Mouse (Mus musculus): ENCODE measurements around the gene Hoxd3. TPM values are rescaled to one million over a fixed set of nuclear protein-coding genes. Genes with fewer than 3 reads are reported as not detected.

Hoxd3 gene
- polyA plus RNA-seq, 1 experiment from 2014 or later = 0.08 TPM

GRCm38 (mm10) chr2:74682796-74683195, 28.9 kb upstream of the Hoxd3 start:
- Histone ChIP-seq H3K4me2 (ENCODE audit: low read depth, low read length, severe bottlenecking) (no peak overlapping the region), H3K9ac (ENCODE audit: low read length) (no peak overlapping the region), H3K27ac (ENCODE audit: low read depth, low read length) (no peak overlapping the region), H3K4me3 (ENCODE audit: low read depth, low read length) (peak overlapping the region; percentile 5; the same call in 1 of the 2 replicates), H3K36me3 (ENCODE audit: control insufficient read depth, insufficient read depth, low read length) (no peaks in the 10 kb centered on the region), H3K27me3 (ENCODE audit: control insufficient read depth, insufficient read depth, low read length) (peaks cover 97% of the 10 kb centered on the region), H3K4me1 (replicated peaks; ENCODE audit: control insufficient read depth, insufficient read depth, low read length) (peaks cover 5% of the 10 kb centered on the region; the same call in 1 of the 2 replicates), H3K9me3 (ENCODE audit: control insufficient read depth, low read length) (no peaks in the 10 kb centered on the region)
- WGBS = under 1% methylated on average over 49 of the region's 51 CpGs
- DNase-seq (ENCODE audit: low spot score) (peak; percentile 61), ATAC-seq (replicated peaks; ENCODE audit: low FRiP score) (no peak)

GRCm38 (mm10) chr2:74683471-74683951, 28.2 kb upstream of the Hoxd3 start:
- no peaks in the 10 kb centered on the region for H3K9me3 ChIP-seq (ENCODE audit: control insufficient read depth, low read length)
- no peak overlapping the region for H3K4me2 ChIP-seq (ENCODE audit: low read depth, low read length, severe bottlenecking)
- H3K36me3 ChIP-seq (ENCODE audit: control insufficient read depth, insufficient read depth, low read length) = no peaks in the 10 kb centered on the region
- peaks cover 5% of the 10 kb centered on the region; the same call in 1 of the 2 replicates for H3K4me1 ChIP-seq (replicated peaks; ENCODE audit: control insufficient read depth, insufficient read depth, low read length)
- WGBS = 0% methylated on average over 18 of the region's 18 CpGs
- H3K4me3 ChIP-seq (ENCODE audit: low read depth, low read length) = no peak overlapping the region
- ATAC-seq (replicated peaks; ENCODE audit: low FRiP score) (no peak), DNase-seq (ENCODE audit: low spot score) (peak; percentile 64)
- no peak overlapping the region for H3K27ac ChIP-seq (ENCODE audit: low read depth, low read length)
- H3K27me3 ChIP-seq (ENCODE audit: control insufficient read depth, insufficient read depth, low read length) = peaks cover 96% of the 10 kb centered on the region
- no peak overlapping the region for H3K9ac ChIP-seq (ENCODE audit: low read length)

GRCm38 (mm10) chr2:74684106-74684505, 27.6 kb upstream of the Hoxd3 start:
- no peak overlapping the region for H3K9ac ChIP-seq (ENCODE audit: low read length)
- H3K36me3 ChIP-seq (ENCODE audit: control insufficient read depth, insufficient read depth, low read length) = no peaks in the 10 kb centered on the region
- H3K4me1 ChIP-seq (replicated peaks; ENCODE audit: control insufficient read depth, insufficient read depth, low read length) = peaks cover 5% of the 10 kb centered on the region; the same call in 1 of the 2 replicates
- 1% methylated on average over 12 of the region's 12 CpGs for WGBS
- DNase-seq (ENCODE audit: low spot score) = peak; percentile 51
- no peak for ATAC-seq (replicated peaks; ENCODE audit: low FRiP score)
- H3K27me3 ChIP-seq (ENCODE audit: control insufficient read depth, insufficient read depth, low read length) = peaks cover 96% of the 10 kb centered on the region
- H3K27ac ChIP-seq (ENCODE audit: low read depth, low read length) = no peak overlapping the region
- H3K4me3 ChIP-seq (ENCODE audit: low read depth, low read length) = no peak overlapping the region
- no peak overlapping the region for H3K4me2 ChIP-seq (ENCODE audit: low read depth, low read length, severe bottlenecking)
- H3K9me3 ChIP-seq (ENCODE audit: control insufficient read depth, low read length) = no peaks in the 10 kb centered on the region

GRCm38 (mm10) chr2:74685059-74685603, 26.6 kb upstream of the Hoxd3 start:
- Histone ChIP-seq H3K4me2 (ENCODE audit: low read depth, low read length, severe bottlenecking) (no peak overlapping the region), H3K27me3 (ENCODE audit: control insufficient read depth, insufficient read depth, low read length) (peaks cover 96% of the 10 kb centered on the region), H3K27ac (ENCODE audit: low read depth, low read length) (no peak overlapping the region), H3K9ac (ENCODE audit: low read length) (no peak overlapping the region), H3K36me3 (ENCODE audit: control insufficient read depth, insufficient read depth, low read length) (no peaks in the 10 kb centered on the region), H3K4me1 (replicated peaks; ENCODE audit: control insufficient read depth, insufficient read depth, low read length) (peaks cover 5% of the 10 kb centered on the region; the same call in 1 of the 2 replicates), H3K9me3 (ENCODE audit: control insufficient read depth, low read length) (no peaks in the 10 kb centered on the region), H3K4me3 (ENCODE audit: low read depth, low read length) (no peak overlapping the region)
- ATAC-seq (replicated peaks; ENCODE audit: low FRiP score) (no peak), DNase-seq (ENCODE audit: low spot score) (peak; percentile 37)
- WGBS = 12% methylated on average over 4 of the region's 4 CpGs

GRCm38 (mm10) chr2:74686301-74686987, 25.3 kb upstream of the Hoxd3 start:
- 4% methylated on average over 17 of the region's 17 CpGs for WGBS
- Histone ChIP-seq H3K4me3 (ENCODE audit: low read depth, low read length) (no peak overlapping the region), H3K36me3 (ENCODE audit: control insufficient read depth, insufficient read depth, low read length) (no peaks in the 10 kb centered on the region), H3K4me2 (ENCODE audit: low read depth, low read length, severe bottlenecking) (no peak overlapping the region), H3K9ac (ENCODE audit: low read length) (no peak overlapping the region), H3K4me1 (replicated peaks; ENCODE audit: control insufficient read depth, insufficient read depth, low read length) (peaks cover 5% of the 10 kb centered on the region; the same call in 1 of the 2 replicates), H3K27ac (ENCODE audit: low read depth, low read length) (no peak overlapping the region), H3K9me3 (ENCODE audit: control insufficient read depth, low read length) (no peaks in the 10 kb centered on the region), H3K27me3 (ENCODE audit: control insufficient read depth, insufficient read depth, low read length) (peaks cover 93% of the 10 kb centered on the region)
- DNase-seq (ENCODE audit: low spot score) = peak; percentile 86
- no peak for ATAC-seq (replicated peaks; ENCODE audit: low FRiP score)

- no peak for ATAC-seq (replicated peaks; ENCODE audit: low FRiP score)
- peak; percentile 53 for DNase-seq (ENCODE audit: low spot score)
- H3K9me3 ChIP-seq (ENCODE audit: control insufficient read depth, low read length) = no peaks in the 10 kb centered on the region
- no peaks in the 10 kb centered on the region for H3K36me3 ChIP-seq (ENCODE audit: control insufficient read depth, insufficient read depth, low read length)
- H3K4me1 ChIP-seq (replicated peaks; ENCODE audit: control insufficient read depth, insufficient read depth, low read length) = peaks cover 3% of the 10 kb centered on the region; the same call in 1 of the 2 replicates
- H3K27me3 ChIP-seq (ENCODE audit: control insufficient read depth, insufficient read depth, low read length) = peaks cover 93% of the 10 kb centered on the region
- H3K27ac ChIP-seq (ENCODE audit: low read depth, low read length) = no peak overlapping the region
- 2% methylated on average over 27 of the region's 27 CpGs for WGBS
- no peak overlapping the region for H3K4me2 ChIP-seq (ENCODE audit: low read depth, low read length, severe bottlenecking)
- H3K9ac ChIP-seq (ENCODE audit: low read length) = no peak overlapping the region
- no peak overlapping the region for H3K4me3 ChIP-seq (ENCODE audit: low read depth, low read length)
These were observed 24.6 kb upstream of the Hoxd3 start for GRCm38 (mm10) chr2:74686988-74687697.

- Histone ChIP-seq H3K4me1 (replicated peaks; ENCODE audit: control insufficient read depth, insufficient read depth, low read length) (peaks cover 1% of the 10 kb centered on the region; the same call in 1 of the 2 replicates), H3K36me3 (ENCODE audit: control insufficient read depth, insufficient read depth, low read length) (no peaks in the 10 kb centered on the region), H3K4me2 (ENCODE audit: low read depth, low read length, severe bottlenecking) (no peak overlapping the region), H3K9me3 (ENCODE audit: control insufficient read depth, low read length) (no peaks in the 10 kb centered on the region), H3K27ac (ENCODE audit: low read depth, low read length) (no peak overlapping the region), H3K4me3 (ENCODE audit: low read depth, low read length) (no peak overlapping the region), H3K27me3 (ENCODE audit: control insufficient read depth, insufficient read depth, low read length) (peaks cover 93% of the 10 kb centered on the region), H3K9ac (ENCODE audit: low read length) (no peak overlapping the region)
- DNase-seq (ENCODE audit: low spot score) (peak; percentile 63), ATAC-seq (replicated peaks; ENCODE audit: low FRiP score) (no peak)
- under 1% methylated on average over 31 of the region's 31 CpGs for WGBS
These were observed 23.8 kb upstream of the Hoxd3 start for GRCm38 (mm10) chr2:74687698-74688555.

All from forebrain, embryonic 11.5 days (tissue).